Mouse (Mus musculus) liver, adult 10 weeks (tissue): Measurements from ENCODE around the gene Tbc1d8. TPM values are rescaled to one million over a fixed set of nuclear protein-coding genes. Genes with fewer than 3 reads are reported as not detected.

Source experiments
- polyA plus RNA-seq: library from polyadenylated mRNA; stranded (reverse); fragments of 350-450 nt; fragmentation: Illumina TruSeq; extraction: RNeasy Lipid Tissue Mini Kit (QIAGEN cat#74804); gene quantifications from one replicate; pipeline ENCODE4 v1.2.3, GENCODE M21; 2014; ENCODE audit warnings: low read depth, low replicate concordance

Gene Tbc1d8
- polyA plus RNA-seq = 12.5 TPM

GRCm38 (mm10) chr1:39478057-39478895 is at the start of gene Tbc1d8:
Gene Tbc1d8, minus strand, starts transcription at chr1:39478755.

GRCm38 (mm10) chr1:39367601-39368266 is 110.8 kb downstream of the Tbc1d8 start, which contains the start of gene Rpl31:
Gene Rpl31, plus strand, starts transcription at chr1:39367842.

Other genes with a start within 250 kb of the Tbc1d8 start
- 139 TPM for gene Rpl31, start 110.9 kb downstream of the Tbc1d8 start, polyA plus RNA-seq
- gene Cnot11, start 56.2 kb upstream of the Tbc1d8 start, polyA plus RNA-seq = 25.8 TPM
- 83.7 TPM for gene Rnf149, start 98.7 kb upstream of the Tbc1d8 start, polyA plus RNA-seq
- not detected for gene Creg2, start 172.7 kb upstream of the Tbc1d8 start, polyA plus RNA-seq
- gene Rfx8, start 242.2 kb upstream of the Tbc1d8 start, polyA plus RNA-seq = not detected